Mouse (Mus musculus): ENCODE results near the gene Slu7.

- no peak for TF ChIP-seq POLR2A (IDR thresholded peaks at IDR 0.05; ENCODE audit: low read depth, low read length)
- TF ChIP-seq CTCF (IDR thresholded peaks at IDR 0.05; ENCODE audit: extremely low read depth, insufficient read length, insufficient replicate concordance, low read depth, low read length) = peak; percentile 38; the same call in 1 of the 2 replicates
Measured at GRCm38 (mm10) chr11:43399297-43399696, 34.2 kb upstream of the Slu7 start.
